Mouse (Mus musculus): Measurements from ENCODE around the gene Sla2. TPM values are rescaled to one million over a fixed set of nuclear protein-coding genes. Genes with fewer than 3 reads are reported as not detected.
"Not testable (repeated sequence)": the region's sequence is repeated elsewhere in the genome, so short reads cannot be mapped to it uniquely, and the experiment has no call there.

Gene Sla2
- total RNA-seq, 2 experiments from 2014 or later: 0.30 to 0.42 TPM

DNA sequence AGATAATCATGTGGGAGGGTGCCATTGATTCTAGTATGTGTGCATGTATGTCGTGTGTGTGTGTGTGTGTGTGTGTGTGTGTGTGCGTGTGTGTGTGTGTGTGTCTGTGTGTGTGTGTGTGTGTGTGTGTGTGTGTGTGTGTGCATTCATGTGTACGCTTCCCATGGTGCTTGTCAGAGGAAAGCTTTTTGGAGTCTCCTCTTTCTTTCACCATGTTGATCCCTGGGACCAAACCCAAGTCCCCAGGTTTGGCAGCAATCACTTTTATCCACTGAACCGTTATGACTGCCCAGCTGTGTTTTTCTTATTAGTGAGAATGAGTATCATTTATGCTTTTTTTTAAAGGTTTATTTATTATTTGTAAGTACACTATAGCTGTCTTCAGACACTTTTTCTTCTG, 15.4 kb upstream of the Sla2 start:
- DNase-seq (ENCODE audit: low spot score in 2 of 2): not testable (repeated sequence)

DNA sequence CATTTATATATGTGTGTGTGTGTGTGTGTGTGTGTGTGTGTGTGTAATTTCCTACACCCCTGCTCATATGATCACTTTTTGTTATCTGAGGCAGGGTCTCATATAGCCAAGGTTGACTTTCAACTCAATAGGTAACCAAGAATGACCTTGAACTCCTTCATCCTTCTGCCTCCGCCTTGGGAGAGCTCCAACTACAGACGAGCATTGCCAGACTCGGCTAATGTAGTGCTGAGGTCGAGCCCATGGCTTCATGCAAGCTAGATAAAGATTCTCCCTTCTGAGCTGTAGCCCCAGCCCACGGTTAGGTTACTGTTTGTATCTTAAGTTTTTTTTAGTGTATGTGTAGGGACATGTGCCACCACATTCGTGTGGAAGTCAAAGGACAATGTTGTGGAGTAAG, 14.9 kb upstream of the Sla2 start:
- no peak for DNase-seq (ENCODE audit: low spot score in 2 of 2)

DNA sequence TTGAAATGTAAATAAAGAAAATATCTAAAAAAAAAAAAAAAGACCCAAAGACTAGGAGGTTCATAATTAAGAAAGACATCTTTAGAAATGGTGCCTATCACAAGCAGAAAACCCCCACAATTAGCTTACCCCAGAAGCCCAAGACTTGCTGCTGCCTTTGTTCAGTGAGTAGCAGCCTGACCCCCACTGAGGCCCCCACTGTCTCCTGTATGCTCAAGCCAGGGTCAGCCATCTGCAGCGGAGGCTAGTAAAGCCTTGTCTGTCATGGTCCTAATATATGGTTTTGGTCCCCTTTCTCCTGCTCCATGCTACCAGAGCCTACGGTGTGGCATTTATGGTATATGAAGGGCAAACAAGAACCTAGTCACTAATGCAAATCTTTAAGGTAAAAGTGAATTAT, 14.4 kb upstream of the Sla2 start:
- DNase-seq (ENCODE audit: low spot score in 2 of 2): no peak

DNA sequence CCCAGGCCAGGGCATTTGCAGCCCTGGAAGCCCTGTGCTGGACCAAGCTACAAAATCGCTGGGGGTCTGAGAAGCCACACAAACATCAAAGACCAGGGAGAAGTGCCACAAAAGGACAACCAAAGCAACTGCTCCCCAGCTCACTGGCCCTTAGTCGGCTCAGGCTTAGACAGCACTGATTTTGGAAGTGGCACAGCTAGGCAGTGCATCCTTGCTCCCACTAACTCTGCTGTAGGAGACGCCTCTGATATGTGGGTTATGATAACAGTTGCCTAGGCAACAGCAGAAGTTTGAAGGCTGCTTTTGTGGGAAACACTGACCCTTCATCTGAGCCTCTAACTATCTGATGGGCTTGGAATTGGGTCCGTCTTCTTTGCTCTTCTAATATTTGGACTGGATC, 12.2 kb upstream of the Sla2 start:
- DNase-seq (ENCODE audit: low spot score in 2 of 2): no peak

DNA sequence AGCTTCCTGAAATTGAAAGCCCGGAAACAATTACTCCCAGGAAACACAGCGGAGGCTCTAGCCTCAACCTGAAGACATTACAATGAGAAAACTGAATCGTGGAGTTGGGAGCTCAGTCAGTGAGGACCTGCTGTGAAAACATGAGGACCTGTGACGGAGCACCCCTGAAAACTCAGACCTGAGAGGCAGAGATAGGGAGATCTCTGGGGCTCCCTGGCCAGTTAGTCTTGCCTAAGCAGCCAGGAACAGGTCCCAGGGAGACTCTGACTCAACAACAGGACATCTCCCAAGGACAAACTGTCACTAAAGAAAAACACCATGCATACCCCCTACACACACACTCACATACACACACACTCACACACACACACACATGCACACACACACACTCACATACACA, 11.4 kb upstream of the Sla2 start:
- no peak for DNase-seq (ENCODE audit: low spot score in 2 of 2)

DNA sequence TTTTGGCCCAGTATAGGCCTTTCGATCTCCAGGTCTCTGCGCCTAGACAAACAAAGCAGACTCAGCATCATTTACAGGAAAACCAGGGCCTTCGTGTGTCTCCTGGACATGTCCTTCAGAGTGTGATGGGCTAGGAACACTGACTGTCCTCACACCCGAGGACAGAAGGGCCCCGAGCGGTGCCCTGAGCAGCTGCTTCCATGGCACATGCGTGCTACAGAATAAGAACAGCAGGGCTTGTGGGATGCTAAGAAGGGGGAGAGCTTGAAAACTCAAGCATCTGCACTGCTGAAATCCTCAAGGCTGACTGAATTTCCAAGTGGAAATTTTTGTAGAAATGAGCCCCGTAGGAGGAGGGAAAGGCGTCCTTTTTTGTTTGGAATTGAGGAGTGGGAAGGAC, 10.0 kb upstream of the Sla2 start:
- peak in 1 of 2 experiments; percentile 65 for DNase-seq (ENCODE audit: low spot score in 2 of 2)

DNA sequence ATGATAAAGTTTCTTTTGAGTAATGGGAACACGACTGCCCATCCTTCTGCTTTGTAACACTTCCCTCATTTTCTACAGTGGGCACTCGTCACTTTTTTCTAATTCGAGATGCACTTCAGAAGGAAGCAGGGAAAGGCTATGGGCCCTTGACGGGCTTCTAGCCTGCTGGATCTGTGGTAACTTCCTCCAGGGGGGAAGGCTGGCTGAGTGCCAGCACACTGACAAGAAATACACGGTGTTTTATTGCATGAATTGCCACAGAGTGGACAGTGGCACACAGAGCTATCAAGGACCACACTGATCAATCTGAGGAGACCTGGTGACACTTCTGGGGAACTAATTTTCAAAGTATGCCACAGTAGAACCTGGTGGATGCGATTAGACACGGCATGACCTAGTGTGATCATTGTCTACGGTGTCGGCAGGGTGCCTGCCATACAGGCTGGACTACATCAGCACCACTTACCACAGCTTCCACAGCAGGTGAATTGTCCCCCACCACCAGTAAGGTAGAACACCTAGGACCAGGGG, 9.5 kb upstream of the Sla2 start:
- DNase-seq (ENCODE audit: low spot score in 2 of 2): no peak

DNA sequence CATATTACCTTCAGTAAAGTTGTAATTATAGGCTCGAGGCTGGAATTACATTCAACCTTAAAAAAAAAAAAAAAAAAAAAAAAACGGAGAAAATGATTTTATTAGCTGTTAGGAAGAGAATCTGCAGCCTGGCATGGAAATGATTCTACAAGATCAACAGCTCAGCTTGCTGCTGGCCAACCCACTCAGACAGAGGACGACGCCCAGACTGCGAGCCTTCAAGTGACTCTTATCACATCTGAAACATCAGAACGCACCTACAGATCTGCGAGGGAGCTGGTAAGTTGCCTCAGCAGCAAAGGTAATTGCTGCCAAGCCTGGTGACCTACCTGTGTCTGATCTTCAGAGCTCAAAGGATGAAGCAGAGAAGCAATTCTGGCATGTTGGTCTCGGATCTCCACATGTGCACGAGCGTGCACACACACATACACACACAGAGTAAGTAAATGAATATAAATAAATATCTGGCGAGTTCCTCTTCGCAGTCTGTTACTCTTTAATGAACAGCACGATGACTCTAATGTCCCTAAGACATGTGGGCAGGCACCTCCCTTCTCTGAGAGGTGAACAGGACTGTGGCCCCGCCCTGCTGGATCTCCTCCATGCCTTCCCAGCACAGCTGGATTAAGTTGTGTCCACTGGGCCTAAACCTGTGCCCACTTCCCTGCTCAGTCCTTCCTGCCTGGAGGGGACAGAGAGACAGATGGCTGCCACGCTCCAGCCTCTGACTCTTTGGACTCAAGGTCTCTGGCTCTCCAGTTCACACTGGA, 7.7 kb upstream of the Sla2 start:
- DNase-seq (ENCODE audit: low spot score in 2 of 2): no peak

DNA sequence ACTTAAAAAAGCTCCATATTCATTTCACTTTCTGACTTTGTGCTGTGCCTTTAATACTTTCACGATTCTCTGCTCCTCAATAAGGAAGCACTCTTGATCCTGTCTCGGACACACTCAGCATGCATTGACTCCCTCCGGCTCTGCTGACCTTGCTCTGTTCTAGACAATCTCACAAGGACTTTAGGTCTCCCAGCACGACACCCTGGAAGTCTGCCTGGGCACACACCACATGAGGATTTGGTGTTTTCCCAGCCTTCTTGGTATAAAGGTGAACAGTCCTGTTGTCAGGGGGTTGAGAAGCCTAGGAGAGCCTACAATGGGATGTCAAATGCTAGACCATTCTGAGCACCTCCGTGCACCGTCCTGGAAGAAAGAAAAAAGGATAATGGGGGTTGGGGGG, 5.8 kb upstream of the Sla2 start:
- no peak for DNase-seq (ENCODE audit: low spot score in 2 of 2)

DNA sequence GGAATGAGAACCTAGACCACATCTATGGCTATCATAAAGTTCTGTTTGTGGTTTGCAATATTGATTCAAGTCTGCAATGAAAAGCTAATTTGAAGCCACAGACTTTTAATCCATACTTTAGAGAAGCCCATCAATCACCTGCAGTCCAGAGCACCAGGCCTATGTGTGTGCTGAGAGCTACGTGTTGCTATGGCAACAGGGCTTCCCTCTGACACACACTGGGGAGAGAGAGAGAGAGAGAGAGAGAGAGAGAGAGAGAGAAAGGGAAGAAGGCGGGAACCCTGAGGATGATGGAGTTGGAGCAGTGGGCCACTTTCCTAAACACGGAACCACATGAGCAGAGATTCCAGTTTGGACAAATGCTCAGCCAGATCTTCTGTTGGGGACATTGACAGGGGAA, 5.2 kb upstream of the Sla2 start:
- no peak for DNase-seq (ENCODE audit: low spot score in 2 of 2)

DNA sequence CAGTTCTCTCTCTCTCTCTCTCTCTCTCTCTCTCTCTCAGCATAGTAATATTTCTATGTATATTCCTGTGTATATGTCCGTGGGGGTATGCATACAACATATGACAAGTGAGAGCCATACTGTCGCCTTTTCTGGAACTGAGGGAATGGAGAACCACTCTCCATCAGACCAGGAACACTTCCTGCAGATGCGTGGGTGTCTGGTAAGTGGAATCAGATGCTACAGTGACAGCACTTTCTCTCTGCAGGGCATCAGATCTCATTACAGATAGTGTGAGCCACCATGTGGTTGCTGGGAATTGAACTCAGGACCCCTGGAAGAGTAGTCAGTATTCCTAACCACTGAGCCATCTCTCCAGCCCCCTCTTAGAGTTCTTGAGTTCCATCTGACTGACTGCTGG, 1.5 kb upstream of the Sla2 start:
- DNase-seq (ENCODE audit: low spot score in 2 of 2): no peak

DNA sequence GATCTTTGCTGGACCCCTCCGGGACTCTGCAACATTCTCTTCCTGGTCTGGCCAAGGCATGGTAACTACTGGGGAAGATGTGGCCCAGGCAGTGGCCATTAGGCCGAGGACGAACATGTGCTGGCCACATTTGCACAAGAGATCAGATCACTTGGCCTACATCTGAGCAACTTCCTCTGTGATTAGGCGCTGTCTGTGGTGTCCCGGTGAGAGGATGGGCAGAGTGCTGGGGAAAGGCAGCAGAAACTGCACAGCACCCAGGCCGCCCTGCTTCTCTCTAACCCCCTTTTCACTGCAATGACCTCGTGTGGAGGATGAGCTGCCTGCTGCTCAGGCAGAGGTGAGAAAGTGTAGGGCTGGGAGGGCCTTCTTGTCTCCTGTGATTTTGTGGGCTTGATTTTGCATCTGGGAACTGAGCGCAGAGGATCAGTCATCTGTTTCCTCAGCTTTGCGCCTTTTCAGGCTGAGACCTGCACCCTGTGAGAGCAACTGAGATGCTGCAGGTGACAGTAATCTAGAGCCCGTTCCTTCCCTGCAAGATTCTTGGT, 834 bp downstream of the Sla2 start:
- no peak for DNase-seq (ENCODE audit: low spot score in 2 of 2)

DNA sequence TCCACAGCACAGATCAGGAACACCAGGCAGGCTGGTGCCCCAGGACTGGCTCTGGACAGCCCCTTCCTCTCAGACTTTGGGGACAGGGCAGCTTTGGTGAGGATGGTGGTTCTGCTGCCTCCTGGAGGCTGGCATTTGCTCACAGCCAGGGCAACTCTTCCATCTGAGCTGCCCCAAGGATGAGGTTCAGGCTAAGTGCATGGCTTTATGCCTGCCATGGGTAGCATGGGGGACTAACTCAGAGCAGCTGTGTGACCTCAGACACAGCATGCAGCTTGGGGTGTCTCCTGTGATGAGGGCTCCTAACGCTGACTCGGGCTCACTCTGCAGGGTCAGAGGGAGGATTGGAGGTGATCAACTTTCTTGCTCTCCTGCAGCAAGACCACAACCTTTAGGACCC, 1.3 kb downstream of the Sla2 start:
- DNase-seq (ENCODE audit: low spot score in 2 of 2): not testable (repeated sequence)

DNA sequence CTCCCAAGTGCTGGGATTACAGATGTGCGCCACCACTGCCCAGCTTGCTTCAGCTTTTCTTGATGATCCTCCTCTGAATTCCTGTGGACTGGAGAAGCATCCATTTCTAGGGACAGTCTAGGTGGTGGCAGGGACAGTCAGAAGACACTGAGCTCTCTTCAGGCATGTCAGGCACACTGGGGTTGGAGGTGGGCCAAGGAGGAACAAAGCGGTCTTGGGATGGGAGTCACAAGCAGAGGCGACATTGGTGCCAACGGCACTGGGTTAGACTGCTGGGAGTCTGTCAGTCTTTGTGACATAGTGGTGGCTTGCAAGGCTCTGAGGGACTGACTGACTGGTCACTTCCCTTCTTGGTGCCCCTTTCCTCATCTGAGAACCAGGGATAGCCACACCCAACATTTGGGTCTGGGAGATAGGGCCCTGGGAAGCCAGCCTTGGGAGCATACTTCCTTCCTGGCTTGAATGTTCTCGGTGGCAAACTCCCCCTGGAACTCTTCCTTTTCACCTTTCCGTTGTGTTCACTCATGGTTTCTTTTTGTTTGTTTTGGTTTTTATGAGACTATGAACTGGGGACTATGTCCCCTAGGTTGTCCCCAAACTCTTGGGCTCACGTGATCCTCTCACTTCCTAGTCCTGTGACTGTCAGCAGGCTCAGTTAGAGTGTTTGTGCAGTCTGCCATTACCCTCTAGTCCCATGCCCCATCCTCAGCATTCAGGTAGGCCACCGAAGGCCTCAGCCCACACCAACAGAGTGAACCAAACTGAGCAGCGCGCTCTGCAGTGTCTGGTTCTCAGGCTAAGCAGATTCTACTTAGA, 2.4 kb downstream of the Sla2 start:
- DNase-seq (ENCODE audit: low spot score in 2 of 2): no peak

DNA sequence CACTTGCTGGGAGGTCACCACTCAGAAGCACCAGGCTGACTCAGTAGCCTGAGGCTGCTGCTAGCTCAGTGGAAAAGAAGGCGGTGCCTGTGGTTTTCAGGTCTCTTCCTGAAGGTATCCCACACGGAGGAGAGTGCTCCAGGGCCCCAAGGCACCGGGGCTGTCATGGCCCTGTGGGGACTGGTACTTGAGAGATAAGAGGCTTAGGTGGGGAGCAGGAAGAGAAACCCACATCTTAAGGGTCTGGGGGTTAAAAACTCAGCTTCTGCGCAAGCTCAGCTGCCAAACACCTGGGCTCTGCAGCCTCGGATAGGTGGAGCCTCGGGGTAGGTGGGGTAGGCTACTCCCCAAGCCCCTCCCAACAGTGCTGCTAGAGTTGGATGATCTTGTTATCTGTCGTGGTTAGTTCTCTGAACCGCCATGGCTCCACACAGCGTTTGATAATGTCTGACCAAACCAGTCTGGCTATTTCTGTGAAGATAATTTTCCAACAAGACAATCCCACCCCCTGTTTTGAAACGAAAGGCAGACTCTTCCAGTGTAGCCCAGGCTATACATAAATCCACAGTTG, 4.5 kb downstream of the Sla2 start:
- DNase-seq (ENCODE audit: low spot score in 2 of 2): no peak

DNA sequence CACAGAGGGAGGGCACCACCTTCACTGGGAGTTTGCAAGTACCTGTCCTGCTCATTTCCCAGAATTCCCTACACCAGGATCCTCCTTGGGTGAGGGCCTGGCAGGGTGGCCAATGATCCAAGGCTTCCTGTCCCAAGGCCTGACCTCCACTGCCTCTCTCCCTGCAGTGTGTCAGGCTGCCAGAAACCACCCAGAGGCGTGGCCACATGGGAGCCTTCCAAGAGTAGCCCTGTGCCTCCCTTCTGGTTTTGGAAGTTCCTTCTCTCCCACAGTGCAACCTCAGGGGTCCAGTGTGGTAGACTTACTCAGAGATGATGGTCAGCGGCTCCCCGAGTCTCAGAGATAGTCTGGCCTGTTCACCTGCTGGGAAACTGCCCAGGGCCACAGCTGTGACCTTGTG, 7.5 kb downstream of the Sla2 start:
- DNase-seq (ENCODE audit: low spot score in 2 of 2): no peak

DNA sequence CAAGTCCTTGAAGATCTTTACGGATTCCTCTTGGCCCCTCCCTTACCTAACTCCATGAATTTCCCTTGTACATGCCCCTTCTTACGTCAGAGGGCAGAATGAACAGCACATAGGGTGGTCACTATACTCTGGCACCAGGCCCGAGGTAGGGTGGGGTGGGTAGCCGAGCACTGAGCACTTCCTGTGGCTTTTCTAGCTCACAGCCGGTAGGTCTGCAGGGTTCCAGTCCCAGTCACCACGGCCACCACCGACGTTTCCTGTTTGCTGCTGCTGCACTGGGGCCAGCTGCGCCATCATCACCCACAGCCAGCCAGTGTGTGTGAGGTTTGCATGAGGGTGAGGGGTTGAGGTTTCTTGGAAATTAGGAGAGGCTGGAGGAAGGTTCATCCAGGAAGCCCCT, 9.3 kb downstream of the Sla2 start:
- DNase-seq (ENCODE audit: low spot score in 2 of 2): no peak

DNA sequence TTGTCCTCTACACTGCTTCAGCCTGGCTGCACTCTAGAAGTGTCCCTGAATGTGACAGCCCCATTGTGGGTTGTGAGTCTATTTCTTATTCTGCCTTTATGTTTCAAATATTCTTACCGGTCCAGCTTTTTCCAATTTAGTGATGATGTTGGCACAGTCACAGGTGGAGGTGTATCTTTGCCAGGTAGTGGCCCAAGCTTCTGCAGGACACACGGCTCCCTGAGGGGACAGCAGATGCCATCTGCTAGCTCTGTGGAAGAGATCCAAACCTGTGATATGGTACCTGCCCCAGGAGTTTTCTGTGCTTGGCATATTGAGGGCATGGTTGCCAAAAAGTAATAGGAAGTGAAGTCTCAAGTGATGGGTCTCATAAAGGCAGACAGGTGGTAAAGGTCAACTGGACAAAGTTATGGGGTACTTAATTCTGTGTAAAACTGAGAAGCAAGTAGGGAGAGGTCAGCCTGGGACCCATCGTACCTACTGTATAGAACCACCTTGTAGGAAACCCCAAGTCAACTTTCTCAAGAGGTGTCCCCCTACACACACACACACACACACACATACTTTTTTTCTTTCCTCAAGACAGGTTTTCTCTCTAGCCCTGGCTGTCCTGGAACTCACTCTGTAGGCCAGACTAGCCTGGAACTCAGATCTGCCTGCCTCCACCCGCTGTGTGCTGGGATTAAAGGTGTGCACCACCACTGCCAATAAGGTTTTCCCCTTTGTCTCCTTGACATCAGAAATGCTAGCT, 12.1 kb downstream of the Sla2 start:
- DNase-seq (ENCODE audit: low spot score in 2 of 2): no peak

DNA sequence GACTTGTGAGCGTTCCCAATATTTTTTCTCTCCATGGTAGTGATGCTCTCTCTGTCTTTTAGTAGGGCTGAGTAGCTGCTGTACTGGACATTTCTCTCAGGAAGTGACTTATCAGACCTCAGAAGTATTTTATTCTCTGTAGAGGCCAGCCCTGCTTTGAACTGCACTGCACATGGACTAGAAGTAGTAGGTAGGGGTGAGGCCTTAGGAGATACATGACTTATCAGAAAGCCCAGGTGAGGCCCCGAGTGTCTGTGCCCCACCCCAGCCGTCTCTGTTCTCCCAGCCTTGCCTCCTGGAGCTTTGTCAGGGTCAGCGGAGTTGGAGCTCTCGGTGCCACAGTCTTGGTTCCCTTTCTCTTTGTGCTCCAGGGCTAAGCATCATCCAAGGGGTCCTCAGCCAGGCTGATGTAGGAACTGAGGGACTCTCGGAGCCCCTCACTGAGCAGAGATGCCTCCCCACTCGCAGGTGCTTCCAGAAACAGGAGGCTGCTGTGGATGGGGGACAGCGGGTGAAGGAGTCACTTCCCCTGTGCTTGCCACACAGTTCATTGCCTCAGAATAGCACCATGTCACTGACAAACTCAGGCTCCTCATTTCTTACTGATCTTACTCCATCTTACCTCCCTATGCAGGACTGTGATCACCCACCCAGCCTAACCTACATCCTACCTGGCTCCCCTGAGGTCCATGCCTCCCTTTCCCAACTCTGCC, 12.8 kb downstream of the Sla2 start:
- DNase-seq (ENCODE audit: low spot score in 2 of 2): no peak

DNA sequence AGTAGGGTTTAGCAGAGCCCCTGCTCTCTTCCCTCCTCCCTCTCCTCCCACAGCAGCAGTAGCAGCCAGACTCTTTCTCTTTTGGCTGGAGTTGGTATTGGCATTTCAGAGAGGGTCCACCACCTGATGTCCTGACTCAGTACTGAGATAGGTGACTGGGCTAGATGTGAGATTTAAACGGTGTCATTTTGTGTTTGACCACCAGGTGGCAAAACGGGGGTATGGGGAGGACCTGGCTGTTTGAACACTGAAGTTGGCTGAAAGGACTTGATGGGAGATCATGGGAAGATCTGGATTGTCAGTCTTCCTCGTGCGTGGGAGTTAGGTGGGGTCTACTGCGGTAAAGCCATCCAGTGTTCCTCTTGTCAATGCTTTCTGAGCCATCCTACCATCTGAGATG, 13.4 kb downstream of the Sla2 start:
- peak; percentile 33 to 43 for DNase-seq (ENCODE audit: low spot score in 2 of 2)

DNA sequence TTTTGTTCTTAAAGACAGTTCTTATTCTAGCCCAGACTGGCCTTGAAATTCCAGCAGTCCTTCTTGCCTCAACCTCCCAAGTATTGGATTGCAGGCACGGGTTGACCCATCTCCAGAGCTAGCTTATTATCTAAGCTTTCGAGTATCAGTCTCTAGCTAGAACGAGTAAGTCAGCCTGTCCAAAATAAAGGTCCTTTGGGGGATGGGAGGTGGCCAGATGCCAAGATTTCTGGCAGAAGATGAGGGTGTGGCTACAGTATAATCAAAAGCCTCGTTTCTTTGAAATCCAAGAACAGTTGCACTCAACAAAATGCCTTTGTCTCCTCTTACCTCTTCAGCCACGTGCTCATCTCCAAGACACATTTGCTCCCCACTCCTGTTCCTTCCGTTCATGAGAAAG, 16.5 kb downstream of the Sla2 start:
- DNase-seq (ENCODE audit: low spot score in 2 of 2): no peak

Measured in layer of hippocampus, adult 18-20 months (tissue).